Mouse (Mus musculus): ENCODE measurements around the gene Strip2.

- TF ChIP-seq CTCF (IDR thresholded peaks at IDR 0.05; ENCODE audit: insufficient read depth, low read length) (no peak), POLR2A (IDR thresholded peaks at IDR 0.05; ENCODE audit: borderline replicate concordance, extremely low read depth, low read depth, low read length) (no peak)
These were observed 68.7 kb downstream of the Strip2 start for GRCm38 (mm10) chr6:29985504-29985903.
